Mouse (Mus musculus) CH12.LX (cell line): ENCODE measurements around the gene Prkg1. TPM values are rescaled to one million over a fixed set of nuclear protein-coding genes. Genes with fewer than 3 reads are reported as not detected.

Experiments used
- DNase-seq: peaks from one replicate; pipeline ENCODE4 v3.0.0-alpha.2; 2013; ENCODE audit errors: extremely low read depth
- H3K27ac ChIP-seq: 2 replicates; pipeline ENCODE4 v1.5.1; 2012; ENCODE audit warnings: low read depth, mild to moderate bottlenecking, control low read depth, moderate library complexity; ENCODE audit not compliant: insufficient read depth
- H3K27me3 ChIP-seq: replicated peaks from 2 replicates; pipeline ENCODE3; 2012; ENCODE audit warnings: inconsistent platforms
- H3K36me3 ChIP-seq, 2 experiments: replicated peaks in 1 of 2; 2 replicates each; pipeline versions ENCODE3 to v1.6.1; 2012; ENCODE audit warnings: inconsistent platforms in 1 of 2, low read length in 1 of 2, mild to moderate bottlenecking in 1 of 2, mixed read lengths in 1 of 2, moderate library complexity in 1 of 2; ENCODE audit not compliant: control insufficient read depth in 1 of 2, insufficient read depth in 1 of 2
- H3K4me1 ChIP-seq, 2 experiments: 2 replicates each; pipeline ENCODE4 v1.6.1; 2012; ENCODE audit warnings: inconsistent platforms in 1 of 2, moderate library complexity in 1 of 2; ENCODE audit not compliant: insufficient read depth in 2 of 2, control insufficient read depth in 1 of 2
- H3K4me2 ChIP-seq: 2 replicates; pipeline ENCODE4 v1.6.1; 2012; ENCODE audit warnings: low read depth, mild to moderate bottlenecking, control low read depth; ENCODE audit not compliant: poor library complexity, insufficient read depth, severe bottlenecking
- H3K4me3 ChIP-seq, 3 experiments: fragments of 150-350 bp in 1 of 3; sonication (generic) in 1 of 3; replicated peaks in 1 of 3; 2 replicates each; pipeline versions ENCODE3 to v1.5.1; 2011 to 2012; ENCODE audit warnings: low read depth in 2 of 3, low read length in 2 of 3, mild to moderate bottlenecking in 2 of 3, moderate library complexity in 2 of 3, control low read depth in 1 of 3, improper control_type of control experiment in 1 of 3, inconsistent platforms in 1 of 3, mixed read lengths in 1 of 3; ENCODE audit not compliant: poor library complexity in 1 of 3
- H3K79me2 ChIP-seq: replicated peaks from 2 replicates; pipeline ENCODE4 v1.6.1; 2012; ENCODE audit warnings: mild to moderate bottlenecking, moderate library complexity; ENCODE audit not compliant: control insufficient read depth, poor library complexity, insufficient read depth, severe bottlenecking; ENCODE audit errors: extremely low read depth
- H3K9ac ChIP-seq: 2 replicates; pipeline ENCODE4 v1.6.1; 2012; ENCODE audit warnings: low read depth, mild to moderate bottlenecking, control low read depth, moderate library complexity; ENCODE audit not compliant: insufficient read depth
- H3K9me3 ChIP-seq: replicated peaks from 2 replicates; pipeline ENCODE3; 2012; ENCODE audit warnings: low read length, inconsistent platforms, mixed read lengths
- CHD1 ChIP-seq: IDR thresholded peaks from 2 replicates; pipeline ENCODE4 v1.6.1; 2012; ENCODE audit warnings: low read depth, low read length, improper control_type of control experiment, inconsistent platforms
- ELF1 ChIP-seq: IDR thresholded peaks from 2 replicates; pipeline ENCODE4 v1.6.1; 2014; ENCODE audit warnings: low read depth, mild to moderate bottlenecking, inconsistent platforms, low read length, improper control_type of control experiment
- EP300 ChIP-seq: IDR thresholded peaks from 2 replicates; pipeline ENCODE4 v1.6.1; 2011; ENCODE audit warnings: low read length, improper control_type of control experiment
- GABPA ChIP-seq: IDR thresholded peaks from 2 replicates; pipeline ENCODE4 v1.6.1; 2012; ENCODE audit warnings: low read depth, low read length, improper control_type of control experiment, inconsistent platforms; ENCODE audit not compliant: insufficient replicate concordance
- MAFK ChIP-seq: IDR thresholded peaks from 2 replicates; pipeline ENCODE4 v1.6.1; 2011; ENCODE audit warnings: low read length, improper control_type of control experiment; ENCODE audit not compliant: insufficient replicate concordance
- MAX ChIP-seq: IDR thresholded peaks from 2 replicates; pipeline ENCODE4 v1.6.1; 2011; ENCODE audit warnings: low read length, improper control_type of control experiment
- MEF2A ChIP-seq: IDR thresholded peaks from 2 replicates; pipeline ENCODE4 v1.6.1; 2014; ENCODE audit warnings: low read depth, mild to moderate bottlenecking, inconsistent platforms, low read length, improper control_type of control experiment, borderline replicate concordance
- MXI1 ChIP-seq: IDR thresholded peaks from 2 replicates; pipeline ENCODE4 v1.6.1; 2011; ENCODE audit warnings: mild to moderate bottlenecking, low read depth, low read length, improper control_type of control experiment
- MYC ChIP-seq: IDR thresholded peaks from 2 replicates; pipeline ENCODE4 v1.6.1; 2011; ENCODE audit warnings: low read depth, mild to moderate bottlenecking, improper control_type of control experiment, low read length
- NRF1 ChIP-seq: IDR thresholded peaks from 2 replicates; pipeline ENCODE4 v1.6.1; 2014; ENCODE audit warnings: low read depth, mild to moderate bottlenecking, inconsistent platforms, low read length, improper control_type of control experiment, moderate library complexity
- PAX5 ChIP-seq: IDR thresholded peaks from 2 replicates; pipeline ENCODE4 v1.6.1; 2012; ENCODE audit warnings: low read length, inconsistent platforms, mixed read lengths
- POLR2A ChIP-seq: IDR thresholded peaks from 2 replicates; pipeline ENCODE4 v1.6.1; 2011; ENCODE audit warnings: low read depth, mild to moderate bottlenecking, improper control_type of control experiment, low read length
- SMC3 ChIP-seq: IDR thresholded peaks from 2 replicates; pipeline ENCODE4 v1.6.1; 2011; ENCODE audit warnings: low read depth, low read length, improper control_type of control experiment
- TBP ChIP-seq: conservative IDR thresholded peaks from 2 replicates; pipeline ENCODE4 v1.6.1; 2011; ENCODE audit warnings: low read depth, low read length, improper control_type of control experiment
- TCF12 ChIP-seq: IDR thresholded peaks from 2 replicates; pipeline ENCODE4 v1.6.1; 2014; ENCODE audit warnings: low read depth, mild to moderate bottlenecking, inconsistent platforms, low read length, improper control_type of control experiment
- ZNF384 ChIP-seq: IDR thresholded peaks from 2 replicates; pipeline ENCODE4 v1.6.1; 2012; ENCODE audit warnings: low read depth, low read length, improper control_type of control experiment, inconsistent platforms
- dilution Hi-C: fragments of 300-500 bp; cut with MboI; formaldehyde crosslinking; loops from 2 replicates; pipeline ENCODE4 v1.14.3; 2020; ENCODE audit warnings: low sequenced_read_pairs; ENCODE audit not compliant: extremely low pct_unique_long_range_greater_than_20kb, extremely low pct_ligation_motif_present
- in situ Hi-C: fragments of 300-500 bp; cut with MboI; formaldehyde crosslinking; loops from 3 replicates; pipeline ENCODE4 v1.14.3; 2019; ENCODE audit warnings: low sequenced_read_pairs, low pct_ligation_motif_present, low pct_unique_long_range_greater_than_20kb, mixed read lengths
- polyA plus RNA-seq: library from polyadenylated mRNA; unstranded; fragments of >175 nt; gene quantifications from 2 replicates; pipeline ENCODE4 v1.2.1, GENCODE M21; 2012; ENCODE audit warnings: low read depth; ENCODE audit not compliant: insufficient read length
- total RNA-seq, 2 experiments: library from RNA; depleted of rRNA; stranded (reverse); fragments of 300-350 nt in 1 of 2; fragments of >200 nt in 1 of 2; gene quantifications; 2 replicates each; pipeline ENCODE4 v1.2.3; 2012 to 2014

The Prkg1 gene
- total and polyA plus RNA-seq, 3 experiments, result not detected

GRCm38 (mm10) chr19:31177279-31177922, 587.4 kb downstream of the Prkg1 start:
- TF ChIP-seq MEF2A, result no peak
- no peak for TF ChIP-seq CHD1
- TF ChIP-seq POLR2A, result no peak
- TF ChIP-seq GABPA, result no peak
- in situ Hi-C loops (no loop called here), dilution Hi-C loops (no loop called here)
- H3K79me2 ChIP-seq, result no peaks in the 10 kb centered on the region
- H3K27ac ChIP-seq, result no peak overlapping the region
- H3K9me3 ChIP-seq, result no peaks in the 10 kb centered on the region
- no peaks in the 10 kb centered on the region; a peak in 1 of 4 replicates for H3K4me1 ChIP-seq
- no peak overlapping the region for H3K4me2 ChIP-seq
- H3K4me3 ChIP-seq, result no peak overlapping the region
- no peak overlapping the region for H3K9ac ChIP-seq
- H3K36me3 ChIP-seq, result no peaks in the 10 kb centered on the region
- no peak for DNase-seq
- no peaks in the 10 kb centered on the region for H3K27me3 ChIP-seq

GRCm38 (mm10) chr19:31170985-31171384, 593.8 kb downstream of the Prkg1 start:
- no peak for DNase-seq
- H3K79me2 ChIP-seq, result no peaks in the 10 kb centered on the region
- no peaks in the 10 kb centered on the region for H3K36me3 ChIP-seq
- dilution Hi-C loops, result no loop called here
- H3K4me3 ChIP-seq, result no peak overlapping the region
- TF ChIP-seq TCF12 (no peak), EP300 (no peak), SMC3 (no peak), ZNF384 (no peak)
- H3K27ac ChIP-seq, result no peak overlapping the region
- no peaks in the 10 kb centered on the region; a peak in 1 of 4 replicates for H3K4me1 ChIP-seq
- no peak overlapping the region for H3K4me2 ChIP-seq
- no peaks in the 10 kb centered on the region for H3K27me3 ChIP-seq
- no peak overlapping the region for H3K9ac ChIP-seq
- no peaks in the 10 kb centered on the region for H3K9me3 ChIP-seq
- in situ Hi-C loops, result no loop called here

DNA sequence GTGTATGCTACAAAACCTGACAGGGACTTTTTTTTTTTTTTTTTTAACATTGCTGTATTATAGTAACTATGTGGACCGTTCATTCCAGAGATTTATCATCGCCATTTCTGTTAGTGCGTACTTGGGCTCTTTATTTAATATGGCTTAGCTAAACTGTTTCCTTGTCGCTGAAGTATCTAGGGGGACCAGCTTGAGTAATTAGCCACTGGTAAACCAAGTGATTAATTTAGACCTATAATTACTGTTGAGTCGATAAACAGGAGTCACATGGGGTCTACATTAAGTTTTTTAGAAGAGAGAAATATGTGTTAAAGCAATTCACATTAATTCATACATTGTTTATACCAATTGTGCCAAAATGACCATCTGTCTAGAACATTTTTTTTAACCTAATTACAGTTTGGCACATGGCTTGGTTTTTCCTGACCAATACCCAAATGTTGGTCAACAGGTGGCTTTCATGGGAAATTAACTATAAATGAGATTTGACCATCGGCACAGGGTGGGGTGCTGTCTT, 605.8 kb downstream of the Prkg1 start:
- no peaks in the 10 kb centered on the region for H3K4me1 ChIP-seq
- H3K9me3 ChIP-seq, result no peaks in the 10 kb centered on the region
- no peak for TF ChIP-seq ZNF384
- no peak for TF ChIP-seq MYC
- TF ChIP-seq MAX, result no peak
- TF ChIP-seq PAX5, result no peak
- TF ChIP-seq TCF12, result no peak
- TF ChIP-seq MXI1, result no peak
- no peak for TF ChIP-seq NRF1
- TF ChIP-seq MAFK, result no peak
- no peak for TF ChIP-seq ELF1
- no peak for TF ChIP-seq MEF2A
- TF ChIP-seq TBP, result no peak
- TF ChIP-seq POLR2A, result no peak
- no peaks in the 10 kb centered on the region for H3K36me3 ChIP-seq
- H3K27me3 ChIP-seq, result no peaks in the 10 kb centered on the region
- H3K79me2 ChIP-seq, result no peaks in the 10 kb centered on the region
- in situ Hi-C loops, result no loop called here
- no peak overlapping the region for H3K4me2 ChIP-seq
- H3K27ac ChIP-seq, result no peak overlapping the region
- no peak overlapping the region for H3K4me3 ChIP-seq
- dilution Hi-C loops, result no loop called here
- no peak overlapping the region for H3K9ac ChIP-seq
- DNase-seq, result no peak
